Mouse (Mus musculus) kidney, postnatal 36 days (tissue): ENCODE measurements at regions not wholly inside any gene's neighbourhood (a gene's known extent, or its start where the extent isn't known, plus 50 kb on each side); places are given as distances from the start of the nearest gene placed in this dataset.
A peak's percentile ranks its signal among the peaks of the same experiment; 100 is the strongest.
"Not testable (repeated sequence)": the region's sequence is repeated elsewhere in the genome, so short reads cannot be mapped to it uniquely, and the experiment has no call there.

ENCODE experiments used
- DNase-seq, 2 experiments: peaks; one replicate each; pipeline ENCODE4 v3.0.0; 2021 to 2022; ENCODE audit warnings: mixed read lengths in 2 of 2

- no peak for DNase-seq
Observed at GRCm38 (mm10) chr11:113140595-113140994, 358.6 kb downstream of the Sox9 start.

DNA sequence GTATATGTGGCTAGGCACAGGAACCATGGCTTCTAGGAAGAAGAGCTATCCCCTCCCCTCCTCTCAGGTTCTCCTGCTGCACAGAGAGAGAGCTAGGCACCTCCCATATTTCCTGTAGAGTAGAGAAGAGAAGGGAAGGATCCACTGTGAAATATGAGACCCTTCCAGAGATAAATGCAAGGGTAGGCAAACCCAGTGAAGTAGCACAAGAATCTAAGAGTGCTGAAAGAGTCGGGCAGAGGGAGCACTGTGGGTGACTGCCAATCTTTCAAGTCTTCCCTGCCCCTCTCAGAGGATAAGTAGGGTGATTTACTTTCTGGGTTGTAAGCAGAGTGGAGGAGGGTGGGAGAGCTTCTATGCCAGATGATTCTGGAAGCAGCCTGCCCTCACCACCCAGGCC, 360.8 kb downstream of the Sox9 start:
- DNase-seq, result no peak

GRCm38 (mm10) chr11:113143839-113144627, 362.0 kb downstream of the Sox9 start:
- DNase-seq, result peak in 1 of 2 experiments; percentile 21

GRCm38 (mm10) chr11:113145721-113146120, 363.7 kb downstream of the Sox9 start:
- no peak for DNase-seq

DNA sequence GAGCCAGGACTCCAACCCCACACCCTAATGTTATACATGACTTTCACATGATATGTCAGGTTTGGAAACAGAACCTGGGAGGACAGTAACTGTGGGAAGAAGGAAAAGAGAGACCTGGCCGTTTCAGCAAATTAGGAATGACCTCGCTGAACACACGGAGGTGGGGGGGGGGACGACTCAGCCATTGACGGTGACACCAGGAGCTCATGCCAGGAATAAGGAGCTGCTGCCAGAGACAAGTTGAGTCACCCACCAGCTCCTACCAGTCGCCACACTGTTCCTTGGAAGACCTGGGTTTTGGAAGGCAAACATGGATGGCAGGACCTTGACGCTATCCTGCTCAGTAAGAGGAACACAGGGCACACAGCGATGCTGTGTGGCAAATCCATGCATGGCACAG, 364.7 kb downstream of the Sox9 start:
- no peak for DNase-seq

GRCm38 (mm10) chr11:113147535-113148197, 365.6 kb downstream of the Sox9 start:
- no peak for DNase-seq

- no peak for DNase-seq
Observed at GRCm38 (mm10) chr11:113148198-113148537, 366.1 kb downstream of the Sox9 start.

- DNase-seq, result no peak
Observed at GRCm38 (mm10) chr11:113155515-113155914, 373.5 kb downstream of the Sox9 start.

DNA sequence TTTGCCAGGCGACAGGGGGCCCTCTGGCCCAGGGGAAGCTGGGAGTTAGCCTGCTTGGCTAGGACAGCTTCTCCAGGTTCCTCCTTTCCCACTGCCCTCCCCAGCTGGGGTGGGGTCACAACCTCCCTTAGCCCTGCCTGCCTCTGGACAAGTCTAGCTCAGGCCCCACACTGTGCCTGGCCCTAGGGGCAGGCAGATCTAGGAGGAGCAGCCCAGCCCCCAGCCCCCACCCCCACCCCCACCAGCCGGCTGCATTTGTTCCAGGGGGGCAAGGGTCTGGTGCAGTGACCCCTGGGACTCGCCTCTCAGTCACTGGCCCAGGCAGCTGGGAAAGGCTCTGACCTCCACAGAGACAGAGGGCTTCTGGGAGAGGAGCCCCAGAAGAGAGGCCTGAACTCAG, 381.9 kb downstream of the Sox9 start:
- peak in 1 of 2 experiments; percentile 18 for DNase-seq

- DNase-seq, result no peak
Observed at GRCm38 (mm10) chr11:113164510-113164909, 382.5 kb downstream of the Sox9 start.

DNA sequence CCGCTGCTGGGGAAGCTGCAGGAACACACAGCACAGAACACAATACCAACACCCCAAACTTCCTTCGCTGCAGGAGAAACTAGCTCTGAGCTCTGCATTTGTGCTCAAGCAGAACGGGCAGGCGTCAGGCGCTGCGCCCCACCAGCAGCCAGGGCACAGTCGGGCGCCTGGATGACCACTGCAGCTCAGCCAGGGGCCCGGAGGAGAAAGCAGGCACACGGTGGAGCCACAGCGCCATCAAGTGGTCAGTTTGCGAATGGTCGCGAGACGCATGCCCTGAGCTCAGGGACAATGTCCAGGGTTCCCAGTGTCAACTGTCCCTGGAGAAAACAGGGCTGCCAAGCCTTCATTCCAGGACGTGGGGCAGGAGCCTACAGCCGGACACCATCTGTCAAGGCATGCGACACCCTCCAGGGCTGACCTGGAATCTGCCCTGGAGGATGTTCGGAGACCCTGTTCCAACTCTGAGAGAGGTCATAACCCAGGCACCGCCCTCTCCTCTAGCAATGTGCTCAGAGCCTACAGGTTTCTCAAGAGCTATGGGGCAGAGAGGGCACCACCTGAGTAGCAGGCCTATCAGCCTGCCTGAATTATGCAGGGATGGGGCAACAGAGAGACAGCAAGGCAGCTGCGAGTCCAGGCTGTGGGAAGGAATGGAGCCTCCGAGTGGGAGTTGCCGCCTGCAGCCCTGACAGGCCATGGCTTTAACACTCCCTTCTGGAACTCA, 383.2 kb downstream of the Sox9 start:
- DNase-seq, result peak; percentile 78 to 90

DNA sequence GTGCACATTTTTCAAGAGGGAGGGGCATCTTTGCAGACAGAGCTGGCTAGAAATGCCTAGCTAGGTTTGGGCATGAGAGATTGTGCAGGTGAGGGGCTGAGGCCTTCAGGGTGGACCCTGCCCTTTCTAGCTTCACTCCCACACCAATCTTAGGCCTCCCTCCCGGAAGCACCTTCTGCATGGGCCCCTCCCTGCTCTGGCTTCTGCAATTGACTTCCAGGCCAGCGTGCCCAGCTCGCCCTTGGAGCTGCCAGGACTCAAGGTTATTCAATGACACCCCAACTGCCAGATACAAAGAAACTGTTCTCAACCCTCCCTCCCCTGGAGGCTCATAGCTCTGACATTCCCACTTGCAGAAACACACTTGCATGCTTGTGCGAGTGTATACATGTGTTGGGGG, 384.5 kb downstream of the Sox9 start:
- peak; percentile 37 to 48 for DNase-seq

- DNase-seq, result peak; percentile 63 to 86
Observed at GRCm38 (mm10) chr11:113172497-113173140, 390.6 kb downstream of the Sox9 start.

GRCm38 (mm10) chr11:113173317-113173716, 391.3 kb downstream of the Sox9 start:
- not testable (repeated sequence) for DNase-seq

GRCm38 (mm10) chr11:113174011-113174507, 392.0 kb downstream of the Sox9 start:
- DNase-seq, result no peak

DNA sequence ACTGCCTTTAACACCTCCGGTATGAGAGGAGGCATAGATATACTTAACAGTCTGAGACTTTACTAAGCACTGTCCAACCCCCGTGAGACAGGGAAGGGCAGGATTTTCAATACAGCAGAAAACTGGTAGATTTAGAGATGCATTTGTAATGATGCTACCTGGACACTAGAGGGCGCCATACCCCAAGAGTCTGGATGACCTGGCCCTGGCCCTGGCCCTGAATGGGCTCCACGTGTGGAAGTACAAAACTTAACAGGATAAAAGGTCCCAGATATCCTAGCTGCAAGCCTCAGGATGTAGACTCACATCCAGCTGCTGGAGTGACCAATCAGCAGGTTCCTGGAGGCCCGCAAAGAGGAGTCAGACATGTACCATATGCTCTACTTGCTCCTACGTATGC, 393.3 kb downstream of the Sox9 start:
- peak; percentile 13 to 75 for DNase-seq

DNA sequence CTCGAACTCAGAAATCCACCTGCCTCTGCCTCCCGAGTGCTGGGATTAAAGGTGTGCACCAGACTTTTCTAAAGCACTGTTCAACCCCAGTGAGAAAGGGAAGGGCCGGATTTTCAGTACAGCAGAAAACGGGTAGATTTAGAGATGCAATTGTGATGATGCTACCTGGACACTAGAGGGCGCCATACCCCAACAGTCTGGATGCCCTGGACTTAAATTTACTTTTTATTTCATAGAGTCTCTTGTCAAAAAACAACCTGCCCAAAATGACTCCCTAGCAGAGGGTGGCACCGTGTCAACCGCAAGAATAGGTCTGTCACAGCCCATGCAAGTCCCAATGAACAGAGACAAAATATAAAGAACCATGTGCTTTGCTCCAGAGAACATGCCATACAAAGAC, 394.2 kb downstream of the Sox9 start:
- DNase-seq, result peak; percentile 20 to 73

- no peak for DNase-seq
Observed at GRCm38 (mm10) chr11:113178375-113178774, 396.4 kb downstream of the Sox9 start.

DNA sequence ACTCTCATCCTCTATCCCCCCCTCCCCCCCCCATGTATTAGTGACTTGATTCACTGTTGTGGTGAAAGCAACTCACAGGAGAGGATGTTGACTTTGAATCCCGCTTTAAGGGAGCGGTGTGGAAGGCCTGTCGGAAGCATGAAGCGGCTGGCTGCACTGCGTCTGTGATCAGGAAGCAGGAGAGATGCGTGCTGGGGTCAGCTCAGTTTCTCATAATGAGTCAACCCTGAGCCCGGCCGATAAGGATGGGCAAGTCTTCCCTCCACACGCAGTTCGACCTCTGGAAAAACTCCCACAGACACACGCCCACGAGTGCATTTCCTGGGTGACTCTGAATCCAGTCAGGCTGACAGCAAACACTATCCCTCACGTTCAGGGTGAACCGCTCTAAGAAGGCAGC, 398.0 kb downstream of the Sox9 start:
- no peak for DNase-seq

- DNase-seq, result peak in 1 of 2 experiments; percentile 25
Observed at GRCm38 (mm10) chr11:113182083-113182861, 400.2 kb downstream of the Sox9 start.

DNA sequence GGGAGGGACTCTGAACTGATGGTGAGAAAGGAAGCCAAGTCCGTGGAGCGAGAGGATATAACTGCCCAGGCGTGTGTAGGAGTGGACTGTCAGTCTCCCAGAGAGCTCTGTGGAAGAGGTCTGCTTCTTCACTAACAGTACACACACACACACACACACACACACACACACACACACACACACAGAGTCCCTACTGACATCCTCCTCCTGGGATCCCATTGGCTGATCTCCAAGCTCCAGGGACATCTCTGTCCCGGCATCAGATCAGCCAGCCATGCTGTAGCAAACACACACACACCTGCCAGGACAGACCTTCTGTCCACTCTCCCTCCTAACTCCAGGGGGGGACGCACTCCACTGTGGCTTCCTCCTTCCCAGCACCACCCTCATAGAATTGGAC, 401.5 kb downstream of the Sox9 start:
- DNase-seq, result no peak

DNA sequence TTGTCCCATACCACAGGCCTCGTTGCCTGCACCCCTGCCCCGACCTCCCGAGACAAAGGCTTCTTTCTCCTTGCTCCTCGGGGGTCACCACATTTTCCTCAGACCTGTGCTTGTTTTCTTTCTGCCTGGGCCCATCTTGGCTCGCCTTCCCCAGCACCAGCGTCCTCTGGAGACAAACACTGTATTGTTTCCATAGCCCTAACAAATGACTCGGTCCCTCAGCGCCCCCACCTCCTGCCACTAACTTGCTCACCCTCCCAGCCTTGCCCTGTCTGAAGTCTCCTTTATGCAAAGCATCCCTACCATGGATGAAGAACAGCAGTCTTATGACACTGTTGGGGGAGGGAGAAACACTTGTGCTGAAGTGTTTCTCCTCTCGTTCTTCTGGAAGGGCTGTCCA, 402.1 kb downstream of the Sox9 start:
- DNase-seq, result no peak
